Mouse (Mus musculus) midbrain, embryonic 11.5 days (tissue): Measurements from ENCODE around the gene Rnf181. TPM values are rescaled to one million over a fixed set of nuclear protein-coding genes. Genes with fewer than 3 reads are reported as not detected.
A peak's percentile ranks its signal among the peaks of the same experiment; 100 is the strongest.

Experiments
- ATAC-seq: fragments of 200-750 bp; cut with Nextera tagmentation; 2 replicates; pipeline ENCODE4 v1.8.0; 2017; ENCODE audit warnings: moderate TSS enrichment, moderate library complexity; ENCODE audit not compliant: low FRiP score
- DNase-seq: peaks from one replicate; pipeline ENCODE4 v3.0.0; 2015; ENCODE audit warnings: low spot score; ENCODE audit errors: missing footprints
- H3K27ac ChIP-seq: fragments of 300-500 bp; sonication (generic); 2 replicates; pipeline ENCODE4 v1.5.1; 2014; ENCODE audit warnings: low read depth, low read length
- H3K27me3 ChIP-seq: fragments of 300-500 bp; sonication (generic); 2 replicates; pipeline ENCODE4 v1.6.1; 2014; ENCODE audit warnings: mild to moderate bottlenecking, low read length, moderate library complexity, mixed read lengths; ENCODE audit not compliant: control insufficient read depth, insufficient read depth
- H3K36me3 ChIP-seq: fragments of 300-500 bp; sonication (generic); 2 replicates; pipeline ENCODE4 v1.6.1; 2014; ENCODE audit warnings: mild to moderate bottlenecking, low read length, moderate library complexity, mixed read lengths; ENCODE audit not compliant: control insufficient read depth, insufficient read depth
- H3K4me1 ChIP-seq: fragments of 300-500 bp; sonication (generic); 2 replicates; pipeline ENCODE4 v1.6.1; 2014; ENCODE audit warnings: low read length; ENCODE audit not compliant: control insufficient read depth, insufficient read depth
- H3K4me2 ChIP-seq: fragments of 300-500 bp; sonication (generic); 2 replicates; pipeline ENCODE4 v1.6.1; 2014; ENCODE audit warnings: mild to moderate bottlenecking, moderate library complexity
- H3K4me3 ChIP-seq: fragments of 300-500 bp; sonication (generic); 2 replicates; pipeline ENCODE4 v1.5.1; 2014; ENCODE audit warnings: low read depth, low read length
- H3K9ac ChIP-seq: fragments of 300-500 bp; sonication (generic); 2 replicates; pipeline ENCODE4 v1.6.1; 2014; ENCODE audit warnings: low read length
- H3K9me3 ChIP-seq: fragments of 300-500 bp; sonication (generic); 2 replicates; pipeline ENCODE4 v1.6.1; 2016; ENCODE audit warnings: low read length; ENCODE audit not compliant: control insufficient read depth
- WGBS: fragments of 180-500 bp; shearing (Covaris S2); extraction: QIAGEN DNeasy Blood & Tissue Kit; methylation state at CpG from one replicate; pipeline ENCODE4 v1.1.7; 2014; 5-methylcytosine and 5-hydroxymethylcytosine counted together
- polyA plus RNA-seq: library from polyadenylated mRNA; unstranded; fragments of >200 nt; fragmentation: Nextera tagmentation; extraction: Ambion mirVana; gene quantifications from 2 replicates; pipeline ENCODE4 v1.2.1, GENCODE M21; 2014

Gene Rnf181
- polyA plus RNA-seq, 1 experiment from 2014 or later, result 102 TPM

GRCm38 (mm10) chr6:72348411-72348810 is 18.3 kb downstream of the Rnf181 start:
- 0 out of 2 replicates have a peak overlapping the region, but pooled peaks have one; percentile 65 for H3K4me3 ChIP-seq
- no peak overlapping the region for H3K9ac ChIP-seq
- H3K36me3 ChIP-seq, result peaks cover 5% of the 10 kb centered on the region; the same call in 1 of the 2 replicates
- ATAC-seq (no peak), DNase-seq (no peak)
- H3K4me1 ChIP-seq, result peaks cover 21% of the 10 kb centered on the region
- peak overlapping the region; percentile 55 for H3K4me2 ChIP-seq
- H3K27me3 ChIP-seq, result no peaks in the 10 kb centered on the region
- no peak overlapping the region for H3K27ac ChIP-seq
- 82% methylated on average over 10 of the region's 10 CpGs for WGBS
- no peaks in the 10 kb centered on the region for H3K9me3 ChIP-seq

DNA sequence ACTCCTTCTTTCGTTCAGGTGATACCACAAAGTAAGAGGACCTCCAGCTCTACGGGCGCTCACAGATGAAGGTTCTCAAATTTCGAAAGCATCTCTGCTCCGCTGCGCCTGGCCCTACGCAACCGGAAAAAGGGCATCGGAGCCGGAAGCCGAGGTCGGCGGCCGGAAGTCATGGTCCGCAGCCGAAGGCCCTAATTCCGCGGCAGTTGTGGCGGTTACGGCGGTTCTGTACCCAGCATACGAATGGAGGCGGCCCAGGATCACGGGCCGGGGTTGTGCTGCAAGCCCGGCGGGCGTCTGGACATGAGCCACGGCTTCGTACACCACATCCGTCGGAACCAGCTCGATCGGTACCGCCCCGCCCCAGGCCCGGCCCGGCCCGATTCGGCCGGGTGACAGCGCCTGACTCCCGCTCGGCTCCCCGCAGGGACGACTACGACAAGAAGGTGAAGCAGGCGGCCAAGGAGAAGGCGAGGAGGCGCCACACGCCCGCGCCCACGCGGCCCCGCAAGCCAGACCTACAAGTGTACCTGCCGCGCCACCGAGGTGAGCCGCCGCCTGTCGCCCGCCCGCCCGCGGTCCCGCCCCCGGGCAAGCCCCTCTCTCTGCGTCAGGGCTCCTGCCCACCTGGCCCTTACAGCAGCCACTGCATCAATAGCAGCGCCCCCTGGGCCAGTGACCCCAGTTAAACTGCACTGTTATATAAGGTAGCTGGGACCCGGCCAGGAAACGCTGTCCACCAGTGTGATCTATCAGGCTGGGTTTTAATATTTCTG is 19.4 kb downstream of the Rnf181 start, which contains the start of gene 0610030E20Rik:
Gene 0610030E20Rik, plus strand, starts transcription at position 152 of the 776 bp plus-strand sequence.
- peaks cover 5% of the 10 kb centered on the region; the same call in 1 of the 2 replicates for H3K36me3 ChIP-seq
- peaks cover 21% of the 10 kb centered on the region for H3K4me1 ChIP-seq
- DNase-seq (peak; percentile 95), ATAC-seq (peak; percentile 69)
- no peaks in the 10 kb centered on the region for H3K27me3 ChIP-seq
- H3K27ac ChIP-seq, result peak within 1 kb of the TSS; percentile 55; the same call in 1 of the 2 replicates
- peak within 1 kb of the TSS; percentile 93 for H3K9ac ChIP-seq
- no peaks in the 10 kb centered on the region for H3K9me3 ChIP-seq
- under 1% methylated on average over 70 of the region's 72 CpGs for WGBS
- peak within 1 kb of the TSS; percentile 55 for H3K4me2 ChIP-seq
- peak within 1 kb of the TSS; percentile 65 for H3K4me3 ChIP-seq

DNA sequence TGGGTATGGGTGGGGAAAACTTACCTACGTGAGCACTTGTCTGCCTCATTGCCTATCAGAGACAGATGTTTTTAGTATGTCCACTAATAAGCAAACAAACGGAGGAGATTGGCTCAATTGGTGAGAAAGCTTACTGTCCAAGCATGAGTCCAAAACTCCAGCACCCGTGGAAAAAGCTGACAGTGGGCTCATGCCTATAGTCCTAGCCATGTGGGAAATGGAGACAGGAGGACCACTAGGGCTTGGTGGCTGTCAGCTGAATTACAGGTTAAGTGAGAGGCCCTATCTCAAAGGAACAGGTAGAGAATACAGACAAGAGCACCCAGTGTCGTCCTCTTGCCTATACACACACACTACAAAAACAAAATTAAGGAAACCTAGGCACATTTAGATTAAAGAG is 20.5 kb downstream of the Rnf181 start:
- 0 out of 2 replicates have a peak, but pooled peaks have one; percentile 7 for ATAC-seq

GRCm38 (mm10) chr6:72345633-72346032 is 21.1 kb downstream of the Rnf181 start:
- Histone ChIP-seq H3K4me1 (peaks cover 21% of the 10 kb centered on the region), H3K36me3 (peaks cover 2% of the 10 kb centered on the region; the same call in 1 of the 2 replicates), H3K27me3 (no peaks in the 10 kb centered on the region), H3K9ac (peak overlapping the region; percentile 88; the same call in 1 of the 2 replicates), H3K27ac (no peak overlapping the region; the same call in 1 of the 2 replicates), H3K4me3 (peak overlapping the region; percentile 94), H3K4me2 (peak overlapping the region; percentile 96), H3K9me3 (no peaks in the 10 kb centered on the region)
- DNase-seq (no peak), ATAC-seq (0 out of 2 replicates have a peak, but pooled peaks have one; percentile 4)
- WGBS, result 47% methylated on average over 6 of the region's 6 CpGs

More for the DNA sequence above, 20.5 kb downstream of the Rnf181 start:
- no peak overlapping the region for H3K4me2 ChIP-seq
- DNase-seq, result no peak
- H3K27me3 ChIP-seq, result no peaks in the 10 kb centered on the region
- no peak overlapping the region for H3K9ac ChIP-seq
- WGBS, result 82% methylated on average over 4 of the region's 4 CpGs
- H3K9me3 ChIP-seq, result no peaks in the 10 kb centered on the region
- no peak overlapping the region for H3K27ac ChIP-seq
- peaks cover 5% of the 10 kb centered on the region; the same call in 1 of the 2 replicates for H3K36me3 ChIP-seq
- no peak overlapping the region for H3K4me3 ChIP-seq
- peaks cover 21% of the 10 kb centered on the region for H3K4me1 ChIP-seq

DNA sequence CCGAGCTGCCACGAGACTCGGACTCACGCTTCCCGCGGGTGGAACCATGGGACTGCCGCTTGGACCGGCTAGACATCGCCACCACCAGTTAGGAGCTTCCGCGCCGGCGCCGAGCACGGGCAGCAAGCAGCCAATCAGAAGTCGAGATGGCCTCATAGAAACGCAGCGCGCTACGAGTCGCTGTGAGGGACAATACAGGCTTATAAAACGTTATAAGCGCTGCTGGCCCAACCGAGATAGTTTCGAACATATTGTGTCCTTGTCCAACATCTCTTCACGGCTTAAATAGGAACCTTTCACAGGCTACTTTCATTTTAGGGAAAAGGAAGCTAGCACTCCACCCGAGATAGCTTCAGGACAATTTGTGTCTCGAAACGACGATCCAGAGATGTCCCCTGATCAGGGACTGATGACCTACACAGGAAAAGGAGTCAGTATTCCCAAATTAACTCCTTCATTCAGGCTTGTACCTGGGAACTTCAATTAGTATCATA is 21.6 kb downstream of the Rnf181 start, which contains the start of gene Usp39:
Gene Usp39, minus strand, starts transcription at position 111 of the 494 bp plus-strand sequence.
- H3K27ac ChIP-seq, result no peak within 1 kb of the TSS; the same call in 1 of the 2 replicates
- H3K4me3 ChIP-seq, result peak within 1 kb of the TSS; percentile 94
- DNase-seq (peak; percentile 98), ATAC-seq (peak; percentile 88)
- H3K4me1 ChIP-seq, result peaks cover 21% of the 10 kb centered on the region
- under 1% methylated on average over 30 of the region's 30 CpGs for WGBS
- peaks cover 2% of the 10 kb centered on the region; the same call in 1 of the 2 replicates for H3K36me3 ChIP-seq
- H3K9ac ChIP-seq, result peak within 1 kb of the TSS; percentile 88
- H3K27me3 ChIP-seq, result no peaks in the 10 kb centered on the region
- H3K9me3 ChIP-seq, result no peaks in the 10 kb centered on the region
- H3K4me2 ChIP-seq, result peak within 1 kb of the TSS; percentile 96

DNA sequence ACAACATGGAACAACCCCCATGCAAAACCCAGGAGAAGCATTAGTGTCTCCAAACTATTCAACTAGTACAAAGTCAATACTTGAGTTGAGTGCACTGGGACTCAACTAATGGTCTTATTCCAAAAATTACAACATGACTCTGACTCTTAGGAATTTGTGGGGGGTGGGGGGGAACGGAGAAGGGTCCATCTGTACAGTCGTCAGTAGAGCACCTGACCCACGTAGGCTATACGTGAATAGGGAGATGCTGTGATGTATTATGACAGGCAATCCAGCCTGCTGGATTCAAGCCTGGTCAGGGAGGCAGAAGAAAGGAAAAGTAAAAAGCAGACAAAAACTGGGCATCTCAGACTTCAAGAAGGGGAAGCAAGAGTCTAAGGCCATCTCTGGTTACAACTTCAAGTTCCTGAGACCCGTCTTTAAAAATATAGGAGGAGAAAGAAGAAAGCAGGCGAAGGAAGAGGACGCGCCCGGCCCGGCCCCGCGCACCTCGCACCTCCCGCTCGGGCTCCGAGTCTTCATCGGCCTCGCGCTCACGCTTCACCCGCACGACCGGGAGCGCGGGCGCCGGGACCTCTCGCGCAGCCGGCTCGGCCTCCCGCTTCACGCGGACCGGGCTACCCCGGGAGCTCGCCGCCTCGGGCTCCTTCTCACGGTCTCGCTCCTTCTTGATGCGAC is 22.2 kb downstream of the Rnf181 start:
- peak overlapping the region; percentile 96 for H3K4me2 ChIP-seq
- peak; percentile 47; the same call in 1 of the 2 replicates for ATAC-seq
- DNase-seq, result no peak
- no peaks in the 10 kb centered on the region for H3K27me3 ChIP-seq
- H3K36me3 ChIP-seq, result peaks cover 2% of the 10 kb centered on the region; the same call in 1 of the 2 replicates
- no peak overlapping the region; the same call in 1 of the 2 replicates for H3K27ac ChIP-seq
- H3K4me1 ChIP-seq, result peaks cover 21% of the 10 kb centered on the region
- WGBS, result under 1% methylated on average over 42 of the region's 42 CpGs
- H3K9ac ChIP-seq, result peak overlapping the region; percentile 88
- H3K4me3 ChIP-seq, result peak overlapping the region; percentile 94
- H3K9me3 ChIP-seq, result no peaks in the 10 kb centered on the region

- 56% methylated on average over 2 of the region's 2 CpGs for WGBS
Observed at GRCm38 (mm10) chr6:72340481-72340880, 26.3 kb downstream of the Rnf181 start.

GRCm38 (mm10) chr6:72333111-72333510 is 33.6 kb downstream of the Rnf181 start:
- H3K4me1 ChIP-seq, result no peaks in the 10 kb centered on the region
- H3K4me3 ChIP-seq, result no peak overlapping the region
- WGBS, result 86% methylated on average over 5 of the region's 5 CpGs
- DNase-seq, result no peak
- H3K9ac ChIP-seq, result no peak overlapping the region
- no peaks in the 10 kb centered on the region for H3K27me3 ChIP-seq
- no peak overlapping the region for H3K4me2 ChIP-seq
- peaks cover 28% of the 10 kb centered on the region; the same call in 1 of the 2 replicates for H3K36me3 ChIP-seq
- no peak overlapping the region for H3K27ac ChIP-seq
- H3K9me3 ChIP-seq, result no peaks in the 10 kb centered on the region
- ATAC-seq, result no peak

More at GRCm38 (mm10) chr6:72340481-72340880, 26.3 kb downstream of the Rnf181 start:
- peaks cover 12% of the 10 kb centered on the region for H3K4me1 ChIP-seq
- H3K9me3 ChIP-seq, result no peaks in the 10 kb centered on the region
- H3K4me2 ChIP-seq, result no peak overlapping the region
- ATAC-seq (no peak), DNase-seq (no peak)
- no peaks in the 10 kb centered on the region for H3K27me3 ChIP-seq
- no peak overlapping the region for H3K27ac ChIP-seq
- no peak overlapping the region for H3K4me3 ChIP-seq
- H3K9ac ChIP-seq, result no peak overlapping the region
- peaks cover 14% of the 10 kb centered on the region; the same call in 1 of the 2 replicates for H3K36me3 ChIP-seq
